Mouse (Mus musculus) liver, postnatal 0 days (tissue): ENCODE data around the gene Syt15.

Experiments
- CTCF ChIP-seq: sonication (generic); IDR thresholded peaks from 2 replicates; pipeline ENCODE4 v1.5.1; 2016; ENCODE audit warnings: antibody characterized with exemption, low read depth
- EP300 ChIP-seq: IDR thresholded peaks from 2 replicates; pipeline ENCODE4 v1.6.1; 2016; ENCODE audit warnings: antibody characterized with exemption, low read depth, mild to moderate bottlenecking

DNA sequence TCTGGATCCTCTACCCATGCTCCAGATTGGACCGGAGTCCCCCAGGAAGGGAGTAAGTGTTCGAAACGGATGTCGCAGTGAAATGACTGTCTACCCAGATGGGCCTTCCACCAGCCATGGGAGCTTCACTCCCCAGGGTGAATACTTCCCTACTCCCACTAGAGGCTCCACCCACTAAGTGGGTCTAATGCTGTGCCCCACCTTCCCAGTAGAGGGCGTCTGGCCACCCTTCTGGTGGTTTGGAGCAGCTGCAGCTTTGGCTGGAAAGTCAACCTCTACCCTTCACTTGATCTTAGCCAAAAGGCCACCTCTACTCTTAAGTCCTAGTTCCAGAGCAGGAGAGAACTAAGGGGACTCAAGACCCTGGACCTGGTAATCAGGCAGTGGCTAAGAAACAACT, 30.8 kb upstream of the Syt15 start:
- peak; percentile 80 for TF ChIP-seq CTCF
- TF ChIP-seq EP300, result no peak
